Comparison of ENCODE assay signal across 8 mouse cellular contexts in the genomic region with DNA sequence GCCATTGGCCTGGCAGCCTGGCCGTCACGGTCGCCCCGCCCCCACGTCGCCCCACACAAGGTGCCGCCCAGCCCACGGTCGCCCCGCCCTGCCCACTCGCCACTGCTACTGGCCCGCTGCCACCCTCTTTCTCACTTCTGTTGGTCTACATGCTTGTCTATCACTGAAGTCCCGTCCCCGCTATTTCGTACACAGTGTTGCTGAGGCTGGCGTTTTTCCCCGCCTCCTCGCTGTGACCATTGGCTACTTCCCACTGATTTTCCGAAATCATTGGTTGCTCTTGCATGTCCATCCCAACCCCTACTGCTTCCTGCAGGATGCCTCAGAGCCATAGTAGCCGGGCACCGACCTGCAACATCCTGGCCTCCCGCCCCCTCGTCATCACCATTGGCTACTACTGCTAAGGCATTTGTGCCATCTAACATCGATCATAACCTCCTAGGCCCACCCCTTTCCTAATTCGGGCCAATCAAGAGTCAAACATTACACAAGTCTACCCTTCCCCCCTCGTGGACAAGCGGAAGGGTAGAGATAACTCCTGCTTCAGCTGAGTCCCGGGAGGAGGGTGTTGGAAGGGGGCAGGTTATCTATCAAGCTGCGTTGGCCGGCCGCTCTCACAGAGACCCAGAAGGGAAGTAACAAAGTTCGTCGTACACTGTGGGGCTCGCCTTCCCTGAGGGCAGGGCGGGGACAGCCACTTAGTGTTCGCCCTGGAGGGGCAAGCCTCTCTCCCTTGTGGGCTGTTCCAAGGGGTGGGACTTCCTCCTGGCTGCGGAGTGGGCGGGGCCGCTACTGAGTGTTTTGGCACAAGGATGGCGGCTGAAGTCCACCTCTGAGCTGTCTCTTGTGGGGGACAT. TPM values are rescaled to one million over a fixed set of nuclear protein-coding genes. Genes with fewer than 3 reads are reported as not detected.
DNase-seq lines count a peak whose midpoint lies in the region; ATAC-seq and TF ChIP-seq lines count a peak whose summit lies in the region.

No protein-coding gene starts in this region.

- TF ChIP-seq POLR2A in CH12.LX (IDR thresholded peaks at IDR 0.05; ENCODE audit: low read depth, low read length), result peak; percentile 77

- no peaks in the 10 kb centered on the region for H3K9me3 ChIP-seq in CH12.LX (replicated peaks; ENCODE audit: low read length)
- H3K9me3 ChIP-seq in forebrain, embryonic 11.5 days (ENCODE audit: control insufficient read depth, low read length), result no peaks in the 10 kb centered on the region
- no peaks in the 10 kb centered on the region for H3K9me3 ChIP-seq in heart, embryonic 16.5 days (replicated peaks; ENCODE audit: control insufficient read depth, low read length)
- H3K9me3 ChIP-seq in liver, embryonic 15.5 days (replicated peaks), result no peaks in the 10 kb centered on the region
- H3K9me3 ChIP-seq in neural tube, embryonic 12.5 days, result no peaks in the 10 kb centered on the region

- no peak for TF ChIP-seq RAD21 in CH12.LX (IDR thresholded peaks at IDR 0.05; ENCODE audit: low read depth, low read length)

- H3K79me2 ChIP-seq in CH12.LX (replicated peaks; ENCODE audit: control insufficient read depth, extremely low read depth, insufficient read depth, poor library complexity, severe bottlenecking), result peaks cover 22% of the 10 kb centered on the region

- peak; percentile 98 for ATAC-seq in forebrain, embryonic 11.5 days (replicated peaks; ENCODE audit: low FRiP score)
- ATAC-seq in heart, embryonic 16.5 days (replicated peaks; ENCODE audit: extremely low read depth, insufficient read depth, low FRiP score), result peak; percentile 97
- ATAC-seq in liver, embryonic 15.5 days (ENCODE audit: insufficient read depth), result peak; percentile 93
- peak; percentile 99 for ATAC-seq in neural tube, embryonic 12.5 days (ENCODE audit: low FRiP score, low read depth)

- peak overlapping the region; percentile 82 to 99 (median 95) for H3K4me3 ChIP-seq in CH12.LX (replicated peaks in 1 of 3; ENCODE audit: low read depth in 2 of 3, low read length in 2 of 3, poor library complexity in 1 of 3)
- H3K4me3 ChIP-seq in forebrain, embryonic 11.5 days (ENCODE audit: low read depth, low read length), result peak overlapping the region; percentile 96
- H3K4me3 ChIP-seq in heart, embryonic 16.5 days (ENCODE audit: low read length), result peak overlapping the region; percentile 83
- H3K4me3 ChIP-seq in liver, embryonic 15.5 days (replicated peaks), result peak overlapping the region; percentile 88
- peak overlapping the region; percentile 96 for H3K4me3 ChIP-seq in neural tube, embryonic 12.5 days

- peak overlapping the region; percentile 86 for H3K27ac ChIP-seq in CH12.LX (ENCODE audit: insufficient read depth, low read depth)
- peak overlapping the region; percentile 86 for H3K27ac ChIP-seq in forebrain, embryonic 11.5 days (ENCODE audit: low read depth, low read length)
- H3K27ac ChIP-seq in heart, embryonic 16.5 days (ENCODE audit: low read length), result peak overlapping the region; percentile 99
- peak overlapping the region; percentile 94 for H3K27ac ChIP-seq in liver, embryonic 15.5 days (replicated peaks)
- H3K27ac ChIP-seq in neural tube, embryonic 12.5 days, result peak overlapping the region; percentile 86

- under 1% methylated on average over 37 of the region's 40 CpGs for WGBS in forebrain, embryonic 11.5 days
- WGBS in heart, embryonic 16.5 days, result under 1% methylated on average over 40 of the region's 40 CpGs
- WGBS in liver, embryonic 15.5 days (ENCODE audit: insufficient replicate concordance), result under 1% methylated on average over 34 of the region's 40 CpGs
- WGBS in neural tube, embryonic 12.5 days, result 0% methylated on average over 40 of the region's 40 CpGs

- in situ Hi-C loops in CH12.LX (cut with MboI; ENCODE audit: low pct_ligation_motif_present, low pct_unique_long_range_greater_than_20kb, low sequenced_read_pairs), result loop anchor here (5.0 kb wide), 1 partner anchor 38 kb away; the partner anchor contains the start of gene Wfikkn1

- peak; percentile 99 for DNase-seq in CH12.LX (ENCODE audit: extremely low read depth)
- peak; percentile 98 for DNase-seq in c-Kit-positive CD71-positive TER-119-negative erythroid progenitor cells, embryonic 14.5 days (ENCODE audit: low read depth)
- DNase-seq in forebrain, embryonic 11.5 days (ENCODE audit: low spot score), result peak; percentile 100
- peak; percentile 100 for DNase-seq in kidney, postnatal 36 days
- DNase-seq in telencephalon, adult 2 months (ENCODE audit: low read depth, low spot score), result peak; percentile 100

- H3K4me2 ChIP-seq in CH12.LX (ENCODE audit: insufficient read depth, low read depth, poor library complexity, severe bottlenecking), result peak overlapping the region; percentile 84
- peak overlapping the region; percentile 85 for H3K4me2 ChIP-seq in forebrain, embryonic 11.5 days (ENCODE audit: low read depth, low read length, severe bottlenecking)
- H3K4me2 ChIP-seq in heart, embryonic 16.5 days (ENCODE audit: low read depth, low read length), result peak overlapping the region; percentile 62
- peak overlapping the region; percentile 99 for H3K4me2 ChIP-seq in liver, embryonic 15.5 days
- H3K4me2 ChIP-seq in neural tube, embryonic 12.5 days (replicated peaks), result peak overlapping the region; percentile 92

- dilution Hi-C loops in CH12.LX (cut with MboI; ENCODE audit: extremely low pct_ligation_motif_present, extremely low pct_unique_long_range_greater_than_20kb, low sequenced_read_pairs), result no loop called here

- peaks cover 5 to 45% of the 10 kb centered on the region in 2 experiments for H3K36me3 ChIP-seq in CH12.LX (replicated peaks in 1 of 2; ENCODE audit: control insufficient read depth in 1 of 2, insufficient read depth in 1 of 2, low read length in 1 of 2)
- H3K36me3 ChIP-seq in forebrain, embryonic 11.5 days (ENCODE audit: control insufficient read depth, insufficient read depth, low read length), result no peaks in the 10 kb centered on the region
- no peaks in the 10 kb centered on the region for H3K36me3 ChIP-seq in heart, embryonic 16.5 days (ENCODE audit: control insufficient read depth, insufficient read depth)
- peaks cover 13% of the 10 kb centered on the region for H3K36me3 ChIP-seq in liver, embryonic 15.5 days (replicated peaks)
- peaks cover 3% of the 10 kb centered on the region; the same call in 1 of the 2 replicates for H3K36me3 ChIP-seq in neural tube, embryonic 12.5 days

- H3K27me3 ChIP-seq in CH12.LX (replicated peaks), result no peaks in the 10 kb centered on the region
- no peaks in the 10 kb centered on the region for H3K27me3 ChIP-seq in forebrain, embryonic 11.5 days (ENCODE audit: control insufficient read depth, insufficient read depth, low read length)
- H3K27me3 ChIP-seq in heart, embryonic 16.5 days (ENCODE audit: control insufficient read depth, insufficient read depth, low read length), result no peaks in the 10 kb centered on the region
- H3K27me3 ChIP-seq in liver, embryonic 15.5 days, result no peaks in the 10 kb centered on the region
- H3K27me3 ChIP-seq in neural tube, embryonic 12.5 days (replicated peaks), result no peaks in the 10 kb centered on the region

- peaks cover 12 to 40% of the 10 kb centered on the region in 2 experiments for H3K4me1 ChIP-seq in CH12.LX (ENCODE audit: control insufficient read depth in 1 of 2, insufficient read depth in 2 of 2)
- H3K4me1 ChIP-seq in forebrain, embryonic 11.5 days (replicated peaks; ENCODE audit: control insufficient read depth, insufficient read depth, low read length), result peaks cover 5% of the 10 kb centered on the region
- peaks cover 18% of the 10 kb centered on the region for H3K4me1 ChIP-seq in heart, embryonic 16.5 days (ENCODE audit: control insufficient read depth, insufficient read depth, low read length)
- H3K4me1 ChIP-seq in liver, embryonic 15.5 days (replicated peaks), result peaks cover 54% of the 10 kb centered on the region
- H3K4me1 ChIP-seq in neural tube, embryonic 12.5 days, result peaks cover 27% of the 10 kb centered on the region

- TF ChIP-seq CTCF in CH12.LX (conservative IDR thresholded peaks at IDR 0.05 in 1 of 2, IDR thresholded peaks at IDR 0.05 in 1 of 2; ENCODE audit: low read depth in 2 of 2, low read length in 2 of 2), result no peak

- no peak for TF ChIP-seq EP300 in CH12.LX (IDR thresholded peaks at IDR 0.05; ENCODE audit: low read length)

- peak overlapping the region; percentile 77 for H3K9ac ChIP-seq in CH12.LX (ENCODE audit: insufficient read depth, low read depth)
- peak overlapping the region; percentile 68 for H3K9ac ChIP-seq in forebrain, embryonic 11.5 days (ENCODE audit: low read length)
- H3K9ac ChIP-seq in heart, embryonic 16.5 days (ENCODE audit: low read length), result peak overlapping the region; percentile 74
- peak overlapping the region; percentile 81 for H3K9ac ChIP-seq in liver, embryonic 15.5 days
- peak overlapping the region; percentile 64 for H3K9ac ChIP-seq in neural tube, embryonic 12.5 days

RNA-seq across cellular contexts. Expression of gene Rab40c, which starts 0.5 kb away (rescaled TPM):
- total RNA-seq in CH12.LX (2012; rRNA removed), result 6.6 and 8.0 TPM in 2 replicates
- 7.9 and 9.2 TPM in 2 replicates for total RNA-seq in CH12.LX (2014; rRNA removed)
- polyA plus RNA-seq in CH12.LX (2012; ENCODE audit: insufficient read length, low read depth), result 14.4 and 14.8 TPM in 2 replicates
- 20.1 and 21.6 TPM in 2 replicates for polyA plus RNA-seq in forebrain, embryonic 11.5 days (2014; fragmentation: Nextera tagmentation; extraction: Ambion mirVana)
- 14.5 and 18.7 TPM in 2 replicates for polyA plus RNA-seq in heart, embryonic 16.5 days (2015; fragmentation: Nextera tagmentation; extraction: Ambion mirVana)
- polyA plus RNA-seq in liver, embryonic 15.5 days (2015; fragmentation: Nextera tagmentation; extraction: Ambion mirVana), result 6.6 and 8.4 TPM in 2 replicates
- 47.7 and 49.3 TPM in 2 replicates for polyA plus RNA-seq in neural tube, embryonic 12.5 days (2016; fragmentation: Nextera tagmentation; extraction: Ambion mirVana)

RNA-seq across cellular contexts. Expression of gene Pigq, which starts 24.7 kb away (rescaled TPM):
- 28.1 and 29.2 TPM in 2 replicates for total RNA-seq in CH12.LX (2012; rRNA removed)
- total RNA-seq in CH12.LX (2014; rRNA removed), result 15.1 and 18.5 TPM in 2 replicates
- 75.0 and 97.2 TPM in 2 replicates for polyA plus RNA-seq in CH12.LX (2012; ENCODE audit: insufficient read length, low read depth)
- polyA plus RNA-seq in forebrain, embryonic 11.5 days (2014; fragmentation: Nextera tagmentation; extraction: Ambion mirVana), result 65.2 and 67.1 TPM in 2 replicates
- 59.3 and 66.0 TPM in 2 replicates for polyA plus RNA-seq in heart, embryonic 16.5 days (2015; fragmentation: Nextera tagmentation; extraction: Ambion mirVana)
- polyA plus RNA-seq in liver, embryonic 15.5 days (2015; fragmentation: Nextera tagmentation; extraction: Ambion mirVana), result 156 and 174 TPM in 2 replicates
- polyA plus RNA-seq in neural tube, embryonic 12.5 days (2016; fragmentation: Nextera tagmentation; extraction: Ambion mirVana), result 54.7 and 57.3 TPM in 2 replicates

RNA-seq across cellular contexts. Expression of gene Nhlrc4, which starts 24.7 kb away (rescaled TPM):
- not detected in 2 replicates for total RNA-seq in CH12.LX (2012; rRNA removed)
- not detected in 2 replicates for total RNA-seq in CH12.LX (2014; rRNA removed)
- not detected in 2 replicates for polyA plus RNA-seq in CH12.LX (2012; ENCODE audit: insufficient read length, low read depth)
- polyA plus RNA-seq in forebrain, embryonic 11.5 days (2014; fragmentation: Nextera tagmentation; extraction: Ambion mirVana), result 0.24 and 0.59 TPM in 2 replicates
- 0.06 and 0.11 TPM in 2 replicates for polyA plus RNA-seq in heart, embryonic 16.5 days (2015; fragmentation: Nextera tagmentation; extraction: Ambion mirVana)
- 6.1 and 6.7 TPM in 2 replicates for polyA plus RNA-seq in liver, embryonic 15.5 days (2015; fragmentation: Nextera tagmentation; extraction: Ambion mirVana)
- polyA plus RNA-seq in neural tube, embryonic 12.5 days (2016; fragmentation: Nextera tagmentation; extraction: Ambion mirVana), result 0.11 and 0.14 TPM in 2 replicates

RNA-seq across cellular contexts. Expression of gene A930017K11Rik, which starts 32.4 kb away (rescaled TPM):
- total RNA-seq in CH12.LX (2012; rRNA removed) (not detected in 2 replicates), CH12.LX (2014; rRNA removed) (not detected in 2 replicates)
- polyA plus RNA-seq in CH12.LX (2012; ENCODE audit: insufficient read length, low read depth), result not detected in 2 replicates
- not detected in 2 replicates for polyA plus RNA-seq in forebrain, embryonic 11.5 days (2014; fragmentation: Nextera tagmentation; extraction: Ambion mirVana)
- 0.11 TPM in 1 of 2 replicates, not detected in the other for polyA plus RNA-seq in heart, embryonic 16.5 days (2015; fragmentation: Nextera tagmentation; extraction: Ambion mirVana)
- 0.23 and 0.37 TPM in 2 replicates for polyA plus RNA-seq in liver, embryonic 15.5 days (2015; fragmentation: Nextera tagmentation; extraction: Ambion mirVana)
- 0.08 TPM in 2 replicates for polyA plus RNA-seq in neural tube, embryonic 12.5 days (2016; fragmentation: Nextera tagmentation; extraction: Ambion mirVana)

RNA-seq across cellular contexts. Expression of gene Wfikkn1, which starts 39.4 kb away (rescaled TPM):
- 0.25 and 0.34 TPM in 2 replicates for total RNA-seq in CH12.LX (2012; rRNA removed)
- 0.11 TPM in 1 of 2 replicates, not detected in the other for total RNA-seq in CH12.LX (2014; rRNA removed)
- polyA plus RNA-seq in CH12.LX (2012; ENCODE audit: insufficient read length, low read depth), result 0.48 and 0.69 TPM in 2 replicates
- 0.72 and 1.1 TPM in 2 replicates for polyA plus RNA-seq in forebrain, embryonic 11.5 days (2014; fragmentation: Nextera tagmentation; extraction: Ambion mirVana)
- 0.30 and 0.41 TPM in 2 replicates for polyA plus RNA-seq in heart, embryonic 16.5 days (2015; fragmentation: Nextera tagmentation; extraction: Ambion mirVana)
- polyA plus RNA-seq in liver, embryonic 15.5 days (2015; fragmentation: Nextera tagmentation; extraction: Ambion mirVana), result 0.35 and 0.59 TPM in 2 replicates
- 0.63 and 0.86 TPM in 2 replicates for polyA plus RNA-seq in neural tube, embryonic 12.5 days (2016; fragmentation: Nextera tagmentation; extraction: Ambion mirVana)

Comparison
In these comparisons a context has a peak if more than half of its experiments do, and no peak if none do; other contexts are left out.
1. Peak in every context shown above with its lines: DNase-seq, ATAC-seq, H3K4me3 ChIP-seq and H3K27ac ChIP-seq.